Mouse (Mus musculus): ENCODE results near the gene Slit2.

- TF ChIP-seq CTCF (IDR thresholded peaks at IDR 0.05; ENCODE audit: extremely low read depth, insufficient read depth, insufficient read length, insufficient replicate concordance), result no peak
- no peak for TF ChIP-seq POLR2A (IDR thresholded peaks at IDR 0.05; ENCODE audit: low read depth, low read length)
Measured at GRCm38 (mm10) chr5:48114969-48115537, 132.1 kb downstream of the Slit2 start.

All from spleen, adult 2 months (tissue).